8 mouse cellular contexts compared by ENCODE assay signal in genomic region chr2:31141074-31141866, GRCm38 (mm10). TPM values are rescaled to one million over a fixed set of nuclear protein-coding genes. Genes with fewer than 3 reads are reported as not detected.
DNase-seq lines count a peak whose midpoint lies in the region; ATAC-seq and TF ChIP-seq lines count a peak whose summit lies in the region.

No protein-coding gene starts in this region.

- TF ChIP-seq CTCF in ES-Bruce4 (IDR thresholded peaks at IDR 0.05; ENCODE audit: low read depth, low read length), result no peak
- TF ChIP-seq CTCF in midbrain, postnatal 0 days (IDR thresholded peaks at IDR 0.05), result no peak

- peak overlapping the region; percentile 94 for H3K9ac ChIP-seq in ES-Bruce4 (ENCODE audit: low read depth, poor library complexity, severe bottlenecking)
- H3K9ac ChIP-seq in heart, embryonic 13.5 days, result peak overlapping the region; percentile 94
- H3K9ac ChIP-seq in midbrain, postnatal 0 days (replicated peaks; ENCODE audit: low read length, poor library complexity, severe bottlenecking), result peak overlapping the region; percentile 95

- no peak for TF ChIP-seq EP300 in ES-Bruce4 (IDR thresholded peaks at IDR 0.05; ENCODE audit: insufficient read depth, low read depth, low read length)

- ATAC-seq in heart, embryonic 13.5 days (ENCODE audit: extremely low read depth, insufficient number of reproducible peaks, low FRiP score, low TSS enrichment), result peak; percentile 49; the same call in 1 of the 2 replicates
- ATAC-seq in midbrain, postnatal 0 days (ENCODE audit: low FRiP score), result peak; percentile 50
- ATAC-seq in megakaryocyte progenitor cell, adult 5-6 weeks (replicated peaks; ENCODE audit: poor library complexity), result no peak

- WGBS in heart, embryonic 13.5 days, result under 1% methylated on average over 76 of the region's 78 CpGs
- WGBS in midbrain, postnatal 0 days, result under 1% methylated on average over 73 of the region's 78 CpGs

- peak overlapping the region; percentile 95 for H3K4me3 ChIP-seq in ES-Bruce4 (ENCODE audit: low read depth, low read length)
- peak overlapping the region; percentile 94 for H3K4me3 ChIP-seq in heart, embryonic 13.5 days
- peak overlapping the region; percentile 93 for H3K4me3 ChIP-seq in midbrain, postnatal 0 days (ENCODE audit: low read depth, low read length)

- no peaks in the 10 kb centered on the region for H3K9me3 ChIP-seq in ES-Bruce4 (replicated peaks; ENCODE audit: control insufficient read depth, insufficient read depth, low read length, poor library complexity, severe bottlenecking)
- no peaks in the 10 kb centered on the region for H3K9me3 ChIP-seq in heart, embryonic 13.5 days
- H3K9me3 ChIP-seq in midbrain, postnatal 0 days (ENCODE audit: low read length), result no peaks in the 10 kb centered on the region

- peak; percentile 96 for DNase-seq in heart, adult 11 months
- no peak for DNase-seq in heart, adult 9 months (ENCODE audit: low spot score in 2 of 2)
- peak; percentile 71 to 73 for DNase-seq in cerebellum, postnatal 10 days
- peak; percentile 46 to 63 for DNase-seq in kidney, postnatal 36 days
- DNase-seq in midbrain, postnatal 0 days (ENCODE audit: low spot score), result peak; percentile 42

- peak overlapping the region; percentile 95 for H3K4me2 ChIP-seq in heart, embryonic 13.5 days
- H3K4me2 ChIP-seq in midbrain, postnatal 0 days (ENCODE audit: low read depth, low read length, poor library complexity, severe bottlenecking), result peak overlapping the region; percentile 69

- no peak overlapping the region for H3K27ac ChIP-seq in ES-Bruce4 (ENCODE audit: insufficient read depth, low read length)
- peak overlapping the region; percentile 89 for H3K27ac ChIP-seq in heart, embryonic 13.5 days (replicated peaks)
- peak overlapping the region; percentile 84 for H3K27ac ChIP-seq in midbrain, postnatal 0 days (ENCODE audit: low read depth, low read length)

- H3K4me1 ChIP-seq in ES-Bruce4 (ENCODE audit: control insufficient read depth, insufficient read depth, low read length), result peaks cover 7% of the 10 kb centered on the region
- peaks cover 58% of the 10 kb centered on the region for H3K4me1 ChIP-seq in heart, embryonic 13.5 days
- peaks cover 3% of the 10 kb centered on the region; the same call in 1 of the 2 replicates for H3K4me1 ChIP-seq in midbrain, postnatal 0 days (ENCODE audit: insufficient read depth, low read length)

- no peaks in the 10 kb centered on the region for H3K36me3 ChIP-seq in ES-Bruce4 (ENCODE audit: control insufficient read depth, insufficient read depth, low read length, poor library complexity, severe bottlenecking)
- peaks cover 16% of the 10 kb centered on the region for H3K36me3 ChIP-seq in heart, embryonic 13.5 days
- H3K36me3 ChIP-seq in midbrain, postnatal 0 days (ENCODE audit: insufficient read depth, low read length), result peaks cover 3% of the 10 kb centered on the region; the same call in 1 of the 2 replicates

- TF ChIP-seq POLR2A in ES-Bruce4 (IDR thresholded peaks at IDR 0.05; ENCODE audit: insufficient read depth, low read length), result no peak

- H3K27me3 ChIP-seq in ES-Bruce4 (ENCODE audit: control insufficient read depth, insufficient read depth, low read length, poor library complexity, severe bottlenecking), result no peaks in the 10 kb centered on the region
- no peaks in the 10 kb centered on the region for H3K27me3 ChIP-seq in heart, embryonic 13.5 days (replicated peaks)
- H3K27me3 ChIP-seq in midbrain, postnatal 0 days (ENCODE audit: insufficient read depth, low read length), result no peaks in the 10 kb centered on the region

RNA-seq across cellular contexts. Expression of gene Fnbp1, which starts 0.5 kb away (rescaled TPM):
- polyA plus RNA-seq in ES-Bruce4 (2011; ENCODE audit: insufficient read depth, insufficient read length, low read depth, missing spikeins), result 77.7 and 84.7 TPM in 2 replicates
- 17.6 and 18.7 TPM in 2 replicates for polyA plus RNA-seq in heart, embryonic 13.5 days (2015; fragmentation: Nextera tagmentation; extraction: Ambion mirVana)
- total RNA-seq in midbrain, postnatal 0 days (2014; rRNA removed), result 22.1 and 23.6 TPM in 2 replicates
- 25.2 and 30.7 TPM in 2 replicates for polyA plus RNA-seq in midbrain, postnatal 0 days (2015; fragmentation: Nextera tagmentation; extraction: Ambion mirVana)
- total RNA-seq in megakaryocyte progenitor cell, adult 5-6 weeks (2015), result 30.7 and 44.8 TPM in 2 replicates
- 20.9 and 44.7 TPM in 2 replicates for total RNA-seq in megakaryocyte progenitor cell, adult 5-6 weeks (2017)

RNA-seq across cellular contexts. Expression of gene Gpr107, which starts 10.8 kb away (rescaled TPM):
- 71.9 and 72.5 TPM in 2 replicates for polyA plus RNA-seq in ES-Bruce4 (2011; ENCODE audit: insufficient read depth, insufficient read length, low read depth, missing spikeins)
- polyA plus RNA-seq in heart, embryonic 13.5 days (2015; fragmentation: Nextera tagmentation; extraction: Ambion mirVana), result 29.7 and 34.8 TPM in 2 replicates
- 46.7 and 47.3 TPM in 2 replicates for total RNA-seq in midbrain, postnatal 0 days (2014; rRNA removed)
- polyA plus RNA-seq in midbrain, postnatal 0 days (2015; fragmentation: Nextera tagmentation; extraction: Ambion mirVana), result 30.9 and 31.6 TPM in 2 replicates
- total RNA-seq in megakaryocyte progenitor cell, adult 5-6 weeks (2015), result 9.9 and 12.1 TPM in 2 replicates
- total RNA-seq in megakaryocyte progenitor cell, adult 5-6 weeks (2017), result 13.6 and 15.2 TPM in 2 replicates

Comparison
In these comparisons a context has a peak if more than half of its experiments do, and no peak if none do; other contexts are left out.
1. DNase-seq: peak in heart, adult 11 months (single experiment), cerebellum, postnatal 10 days (2 of 2), kidney, postnatal 36 days (2 of 2) and midbrain, postnatal 0 days (single experiment); none in heart, adult 9 months (0 of 2).
2. Peak in every context shown above with its lines, with median percentiles within 50 percentile points of each other: H3K4me3 ChIP-seq and H3K9ac ChIP-seq.